Mouse (Mus musculus) heart, postnatal 0 days (tissue): ENCODE results near the gene Scfd2.

Source experiments
- CTCF ChIP-seq: IDR thresholded peaks from 2 replicates; pipeline ENCODE4 v1.5.1; 2016; ENCODE audit warnings: antibody characterized with exemption, control low read depth, low read depth
- EP300 ChIP-seq: IDR thresholded peaks from 2 replicates; pipeline ENCODE4 v1.6.1; 2016; ENCODE audit warnings: antibody characterized with exemption, low read depth

DNA sequence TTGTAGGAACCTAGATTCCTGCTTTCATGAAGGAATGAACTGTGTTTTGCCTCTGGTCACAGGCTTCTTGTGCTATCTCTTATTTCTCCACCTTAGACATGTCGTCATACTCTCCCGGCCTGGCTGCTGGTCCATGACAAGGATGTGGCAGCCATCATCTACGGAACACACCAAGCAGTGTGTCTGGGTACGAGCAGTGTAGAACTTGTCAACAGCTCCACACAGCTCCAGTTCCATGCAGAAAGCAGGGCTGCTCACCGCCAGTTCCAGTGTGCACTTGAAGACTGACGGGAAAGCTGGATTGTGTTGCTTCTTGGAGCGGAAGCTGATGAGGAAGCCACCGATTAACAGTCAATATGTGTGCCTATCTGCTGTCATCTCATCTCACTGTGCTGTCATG is 173.5 kb downstream of the Scfd2 start:
- TF ChIP-seq CTCF (no peak), EP300 (no peak)
